Mouse (Mus musculus) lung, postnatal 0 days (tissue): ENCODE results near the gene Epm2aip1. TPM values are rescaled to one million over a fixed set of nuclear protein-coding genes. Genes with fewer than 3 reads are reported as not detected.

Source experiments
- ATAC-seq: fragments of 200-750 bp; cut with Nextera tagmentation; 2 replicates; pipeline ENCODE4 v1.8.0; 2017; ENCODE audit warnings: moderate library complexity
- DNase-seq: peaks from one replicate; pipeline ENCODE4 v3.0.0-alpha.2; 2016; ENCODE audit warnings: low spot score
- H3K27ac ChIP-seq: fragments of 300-500 bp; sonication (generic); 2 replicates; pipeline ENCODE4 v1.5.1; 2014; ENCODE audit warnings: antibody characterized with exemption, mild to moderate bottlenecking, low read length, mixed read lengths
- H3K27me3 ChIP-seq: fragments of 300-500 bp; sonication (generic); replicated peaks from 2 replicates; pipeline ENCODE4 v1.6.1; 2014; ENCODE audit warnings: low read length, mixed read lengths; ENCODE audit not compliant: insufficient read depth
- H3K36me3 ChIP-seq: fragments of 300-500 bp; sonication (generic); 2 replicates; pipeline ENCODE4 v1.6.1; 2014; ENCODE audit warnings: low read length, mixed read lengths; ENCODE audit not compliant: insufficient read depth
- H3K4me1 ChIP-seq: fragments of 300-500 bp; sonication (generic); 2 replicates; pipeline ENCODE4 v1.6.1; 2014; ENCODE audit warnings: antibody characterized with exemption, low read depth, low read length, mixed read lengths; ENCODE audit not compliant: insufficient read depth
- H3K4me2 ChIP-seq: fragments of 300-500 bp; sonication (generic); replicated peaks from 2 replicates; pipeline ENCODE4 v1.6.1; 2014; ENCODE audit warnings: low read depth, mild to moderate bottlenecking, low read length, moderate library complexity, mixed read lengths
- H3K4me3 ChIP-seq: fragments of 300-500 bp; sonication (generic); 2 replicates; pipeline ENCODE4 v1.5.1; 2014; ENCODE audit warnings: low read depth, low read length
- H3K9ac ChIP-seq: fragments of 300-500 bp; sonication (generic); replicated peaks from 2 replicates; pipeline ENCODE4 v1.6.1; 2014; ENCODE audit warnings: low read depth, mild to moderate bottlenecking
- H3K9me3 ChIP-seq: fragments of 300-500 bp; sonication (generic); 2 replicates; pipeline ENCODE4 v1.6.1; 2016; ENCODE audit warnings: low read length, mixed read lengths
- CTCF ChIP-seq: IDR thresholded peaks from 2 replicates; pipeline ENCODE4 v1.5.1; 2016; ENCODE audit warnings: antibody characterized with exemption, mild to moderate bottlenecking
- EP300 ChIP-seq: IDR thresholded peaks from 2 replicates; pipeline ENCODE4 v1.6.1; 2016; ENCODE audit warnings: antibody characterized with exemption, mild to moderate bottlenecking, control low read depth
- WGBS: fragments of 180-500 bp; shearing (Covaris S2); extraction: QIAGEN DNeasy Blood & Tissue Kit; methylation state at CpG from one replicate; pipeline ENCODE4 v1.1.7; 2014; 5-methylcytosine and 5-hydroxymethylcytosine counted together
- polyA plus RNA-seq: library from polyadenylated mRNA; unstranded; fragments of >200 nt; fragmentation: Nextera tagmentation; extraction: Ambion mirVana; gene quantifications from 2 replicates; pipeline ENCODE4 v1.2.1, GENCODE M21; 2015

The Epm2aip1 gene
- polyA plus RNA-seq, 1 experiment from 2014 or later = 10.5 TPM

- Histone ChIP-seq H3K27ac (no peak overlapping the region), H3K36me3 (no peaks in the 10 kb centered on the region), H3K4me1 (no peaks in the 10 kb centered on the region; the same call in 1 of the 2 replicates), H3K9ac (no peak overlapping the region), H3K4me2 (no peak overlapping the region), H3K9me3 (no peaks in the 10 kb centered on the region), H3K4me3 (no peak overlapping the region), H3K27me3 (no peaks in the 10 kb centered on the region)
- TF ChIP-seq EP300 = no peak
- TF ChIP-seq CTCF = no peak
- DNase-seq (no peak), ATAC-seq (no peak)
- WGBS = 36% methylated on average over 2 of the region's 2 CpGs
Observed at GRCm38 (mm10) chr9:111298606-111299005, 26.9 kb downstream of the Epm2aip1 start.

GRCm38 (mm10) chr9:111302196-111302831, 30.6 kb downstream of the Epm2aip1 start:
- Histone ChIP-seq H3K4me2 (no peak overlapping the region), H3K9me3 (no peaks in the 10 kb centered on the region), H3K4me1 (no peaks in the 10 kb centered on the region; the same call in 1 of the 2 replicates), H3K4me3 (no peak overlapping the region), H3K27me3 (no peaks in the 10 kb centered on the region), H3K27ac (no peak overlapping the region), H3K9ac (no peak overlapping the region), H3K36me3 (no peaks in the 10 kb centered on the region)
- no peak for ATAC-seq
- no peak for DNase-seq
- TF ChIP-seq CTCF (no peak), EP300 (no peak)
- WGBS = 51% methylated on average over 12 of the region's 12 CpGs

- Histone ChIP-seq H3K4me2 (no peak overlapping the region), H3K4me1 (no peaks in the 10 kb centered on the region), H3K27ac (no peak overlapping the region), H3K27me3 (no peaks in the 10 kb centered on the region), H3K9ac (no peak overlapping the region), H3K4me3 (no peak overlapping the region), H3K36me3 (no peaks in the 10 kb centered on the region), H3K9me3 (no peaks in the 10 kb centered on the region)
- DNase-seq = no peak
- WGBS = 89% methylated on average over 6 of the region's 6 CpGs
- no peak for ATAC-seq
- no peak for TF ChIP-seq EP300
- TF ChIP-seq CTCF = no peak
Observed at GRCm38 (mm10) chr9:111304036-111304435, 32.3 kb downstream of the Epm2aip1 start.

GRCm38 (mm10) chr9:111306142-111306541, 34.4 kb downstream of the Epm2aip1 start:
- 0 out of 2 replicates have a peak, but pooled peaks cover under 1% of the 10 kb centered on the region for H3K4me1 ChIP-seq
- no peaks in the 10 kb centered on the region for H3K9me3 ChIP-seq
- 63% methylated on average over 7 of the region's 7 CpGs for WGBS
- DNase-seq (no peak), ATAC-seq (no peak)
- no peak overlapping the region for H3K4me3 ChIP-seq
- H3K27ac ChIP-seq = no peak overlapping the region
- peaks cover 5% of the 10 kb centered on the region for H3K27me3 ChIP-seq
- no peaks in the 10 kb centered on the region for H3K36me3 ChIP-seq
- no peak overlapping the region for H3K4me2 ChIP-seq
- no peak overlapping the region for H3K9ac ChIP-seq
- TF ChIP-seq EP300 (no peak), CTCF (no peak)

GRCm38 (mm10) chr9:111311031-111311842, 39.5 kb downstream of the Epm2aip1 start, which contains the start of gene Trank1:
Gene Trank1 (plus strand): TSS chr9:111311739.
- H3K4me3 ChIP-seq = peak within 1 kb of the TSS; percentile 37
- DNase-seq (no peak), ATAC-seq (peak; percentile 40)
- H3K4me2 ChIP-seq = peak within 1 kb of the TSS; percentile 62
- H3K27ac ChIP-seq = no peak within 1 kb of the TSS
- H3K9ac ChIP-seq = no peak within 1 kb of the TSS
- H3K27me3 ChIP-seq = peaks cover 30% of the 10 kb centered on the region
- no peaks in the 10 kb centered on the region for H3K9me3 ChIP-seq
- 14% methylated on average over 51 of the region's 72 CpGs for WGBS
- 0 out of 2 replicates have a peak, but pooled peaks cover 5% of the 10 kb centered on the region for H3K4me1 ChIP-seq
- TF ChIP-seq EP300 (no peak), CTCF (no peak)
- H3K36me3 ChIP-seq = no peaks in the 10 kb centered on the region

- H3K27me3 ChIP-seq = peaks cover 30% of the 10 kb centered on the region
- DNase-seq = no peak
Observed at GRCm38 (mm10) chr9:111311843-111312441, 40.2 kb downstream of the Epm2aip1 start.

More at GRCm38 (mm10) chr9:111311843-111312441, 40.2 kb downstream of the Epm2aip1 start:
- peak overlapping the region; percentile 37 for H3K4me3 ChIP-seq
- peak overlapping the region; percentile 62 for H3K4me2 ChIP-seq
- H3K4me1 ChIP-seq = 0 out of 2 replicates have a peak, but pooled peaks cover 5% of the 10 kb centered on the region
- no peaks in the 10 kb centered on the region for H3K36me3 ChIP-seq
- H3K9ac ChIP-seq = no peak overlapping the region
- H3K27ac ChIP-seq = no peak overlapping the region
- TF ChIP-seq EP300 (no peak), CTCF (no peak)
- no peaks in the 10 kb centered on the region for H3K9me3 ChIP-seq
- 0% methylated on average over 22 of the region's 98 CpGs for WGBS
- ATAC-seq = no peak
